Mouse (Mus musculus) right cerebral cortex, postnatal 14 days (tissue): ENCODE data around the gene Btbd9.

Experiments used
- DNase-seq: peaks from one replicate; pipeline ENCODE4 v3.0.0; 2022

Btbd9 gene

GRCm38 (mm10) chr17:30438786-30439185, 137.5 kb downstream of the Btbd9 start:
- no peak for DNase-seq

GRCm38 (mm10) chr17:30436021-30436461, 140.2 kb downstream of the Btbd9 start:
- no peak for DNase-seq

GRCm38 (mm10) chr17:30435478-30435877, 140.8 kb downstream of the Btbd9 start:
- DNase-seq, result no peak

- DNase-seq, result no peak
Observed at GRCm38 (mm10) chr17:30432094-30432493, 144.2 kb downstream of the Btbd9 start.

GRCm38 (mm10) chr17:30430961-30431640, 145.2 kb downstream of the Btbd9 start:
- no peak for DNase-seq

- DNase-seq, result no peak
Observed at GRCm38 (mm10) chr17:30428661-30429060, 147.6 kb downstream of the Btbd9 start.

- DNase-seq, result no peak
Observed at GRCm38 (mm10) chr17:30423256-30423852, 152.9 kb downstream of the Btbd9 start.

- no peak for DNase-seq
Observed at GRCm38 (mm10) chr17:30422278-30422677, 154.0 kb downstream of the Btbd9 start.

- DNase-seq, result no peak
Observed at GRCm38 (mm10) chr17:30421256-30421655, 155.0 kb downstream of the Btbd9 start.

GRCm38 (mm10) chr17:30419494-30419893, 156.8 kb downstream of the Btbd9 start:
- DNase-seq, result no peak

- no peak for DNase-seq
Observed at GRCm38 (mm10) chr17:30418510-30418909, 157.8 kb downstream of the Btbd9 start.

- DNase-seq, result no peak
Observed at GRCm38 (mm10) chr17:30417106-30417505, 159.2 kb downstream of the Btbd9 start.

GRCm38 (mm10) chr17:30415693-30416092, 160.6 kb downstream of the Btbd9 start:
- no peak for DNase-seq

GRCm38 (mm10) chr17:30412991-30413390, 163.3 kb downstream of the Btbd9 start:
- no peak for DNase-seq

- no peak for DNase-seq
Observed at GRCm38 (mm10) chr17:30406002-30406401, 170.3 kb downstream of the Btbd9 start.

- DNase-seq, result no peak
Observed at GRCm38 (mm10) chr17:30402871-30403270, 173.4 kb downstream of the Btbd9 start.

GRCm38 (mm10) chr17:30395261-30395660, 181.0 kb downstream of the Btbd9 start:
- DNase-seq, result no peak

GRCm38 (mm10) chr17:30392031-30392430, 184.3 kb downstream of the Btbd9 start:
- DNase-seq, result no peak

- DNase-seq, result no peak
Observed at GRCm38 (mm10) chr17:30391220-30391619, 185.1 kb downstream of the Btbd9 start.

GRCm38 (mm10) chr17:30389686-30390085, 186.6 kb downstream of the Btbd9 start:
- no peak for DNase-seq

- DNase-seq, result no peak
Observed at GRCm38 (mm10) chr17:30388817-30389216, 187.5 kb downstream of the Btbd9 start.

GRCm38 (mm10) chr17:30388391-30388790, 187.9 kb downstream of the Btbd9 start:
- DNase-seq, result no peak

GRCm38 (mm10) chr17:30386241-30386640, 190.0 kb downstream of the Btbd9 start:
- no peak for DNase-seq

GRCm38 (mm10) chr17:30383649-30384048, 192.6 kb downstream of the Btbd9 start:
- DNase-seq, result no peak
